Mouse (Mus musculus): ENCODE measurements around the gene Hjurp. TPM values are rescaled to one million over a fixed set of nuclear protein-coding genes. Genes with fewer than 3 reads are reported as not detected.

Gene Hjurp
- polyA plus RNA-seq (2016; fragmentation: Nextera tagmentation; extraction: Ambion mirVana): 209 and 210 TPM in 2 replicates

DNA sequence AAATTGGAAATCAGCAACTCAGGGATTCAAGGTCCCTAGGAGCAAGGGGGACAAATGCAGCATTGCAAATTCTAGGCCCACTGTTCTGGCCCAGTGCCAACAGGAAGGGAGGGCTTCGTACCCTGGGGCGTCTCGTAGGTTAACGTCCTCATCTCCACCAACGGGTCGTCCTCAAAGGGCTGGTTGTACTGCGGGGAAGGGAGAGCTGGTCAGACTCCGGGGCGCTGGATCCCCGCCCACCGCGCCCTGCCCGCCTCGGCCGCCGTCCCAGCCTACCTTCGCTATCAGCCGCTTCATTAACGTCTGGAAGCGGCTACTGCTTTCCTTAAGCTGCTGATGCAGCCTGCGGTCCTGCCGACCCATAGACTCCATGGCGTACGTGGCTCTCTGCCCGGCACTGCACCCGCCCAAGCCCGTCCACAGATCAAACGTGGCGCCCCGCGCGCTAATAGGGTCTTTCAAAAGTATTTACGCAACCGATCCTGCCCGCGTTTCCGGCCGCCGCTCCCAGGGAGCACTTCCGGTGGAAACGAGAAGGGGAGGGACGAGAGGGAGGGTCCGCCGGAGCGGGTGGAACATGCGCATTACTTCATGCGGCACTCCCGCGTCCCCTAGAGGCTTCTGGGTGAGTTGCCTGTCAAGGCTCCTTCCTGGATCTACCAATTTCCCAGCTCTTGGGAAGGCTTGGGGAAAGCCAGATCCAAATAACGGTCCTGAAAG, at the start of gene Hjurp, which contains the start of gene Trpm8:
Gene Hjurp, minus strand, starts transcription at position 536 of the 720 bp plus-strand sequence.
Gene Trpm8, plus strand, starts transcription at position 564 of the 720 bp plus-strand sequence.
- Histone ChIP-seq H3K4me2 (peak within 1 kb of the TSS; percentile 54), H3K4me1 (peaks cover 24% of the 10 kb centered on the region), H3K27ac (peak within 1 kb of the TSS; percentile 80), H3K36me3 (replicated peaks) (peaks cover 38% of the 10 kb centered on the region), H3K9me3 (peaks cover 3% of the 10 kb centered on the region; the same call in 1 of the 2 replicates), H3K9ac (peak within 1 kb of the TSS; percentile 63), H3K27me3 (no peaks in the 10 kb centered on the region), H3K4me3 (replicated peaks) (peak within 1 kb of the TSS; percentile 48)
- ATAC-seq (ENCODE audit: low FRiP score): peak; percentile 96
- WGBS: under 1% methylated on average over 50 of the region's 50 CpGs

DNA sequence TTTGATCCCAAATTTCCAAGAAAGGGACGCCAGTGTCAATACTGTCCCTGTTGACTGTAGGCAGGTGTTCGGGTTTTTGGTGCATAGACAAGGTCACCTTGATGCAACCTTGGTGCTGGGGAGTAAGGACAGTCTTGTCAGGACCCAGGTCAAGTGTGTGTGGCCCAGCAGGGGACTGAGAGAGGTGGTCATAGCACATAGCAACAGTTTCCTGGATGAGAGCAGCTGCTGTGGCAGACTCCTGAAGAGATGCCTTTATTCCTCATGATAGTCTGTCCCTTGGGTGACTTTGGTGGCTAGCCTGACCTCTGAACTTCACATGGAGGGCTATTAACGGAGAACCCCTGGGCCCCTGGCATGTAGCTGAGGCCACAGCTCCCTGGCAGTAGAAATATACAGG, 45.7 kb upstream of the Hjurp start:
- no peaks in the 10 kb centered on the region for H3K27me3 ChIP-seq
- no peak for ATAC-seq (ENCODE audit: low FRiP score)
- no peaks in the 10 kb centered on the region for H3K36me3 ChIP-seq (replicated peaks)
- H3K4me2 ChIP-seq: no peak overlapping the region
- 90% methylated on average over 3 of the region's 3 CpGs for WGBS
- no peaks in the 10 kb centered on the region for H3K9me3 ChIP-seq
- no peak overlapping the region for H3K27ac ChIP-seq
- no peak overlapping the region for H3K9ac ChIP-seq
- no peaks in the 10 kb centered on the region for H3K4me1 ChIP-seq
- no peak overlapping the region for H3K4me3 ChIP-seq (replicated peaks)

DNA sequence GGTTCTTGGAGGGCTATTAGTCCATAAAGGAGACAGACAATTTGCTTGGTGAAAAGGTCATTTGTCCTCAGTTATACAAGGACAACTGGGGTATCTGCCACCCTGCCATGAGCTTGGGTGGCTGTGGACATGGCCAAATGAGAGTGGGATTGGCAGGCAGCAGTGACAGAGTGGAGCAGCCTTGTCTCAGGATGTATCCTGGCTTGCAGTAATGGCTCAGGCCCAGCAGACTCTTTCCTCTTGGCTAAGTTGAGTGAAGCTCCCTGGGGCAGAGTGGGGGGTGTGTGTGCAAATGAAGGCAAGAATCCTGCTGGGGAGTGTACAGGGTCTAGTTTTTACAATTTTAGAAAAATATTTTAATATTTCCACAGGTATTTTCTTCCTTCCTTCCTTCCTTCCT, 44.7 kb upstream of the Hjurp start:
- Histone ChIP-seq H3K4me3 (replicated peaks) (no peak overlapping the region), H3K9me3 (no peaks in the 10 kb centered on the region), H3K36me3 (replicated peaks) (no peaks in the 10 kb centered on the region), H3K4me1 (no peaks in the 10 kb centered on the region), H3K27ac (no peak overlapping the region), H3K4me2 (no peak overlapping the region), H3K27me3 (no peaks in the 10 kb centered on the region), H3K9ac (no peak overlapping the region)
- no peak for ATAC-seq (ENCODE audit: low FRiP score)

DNA sequence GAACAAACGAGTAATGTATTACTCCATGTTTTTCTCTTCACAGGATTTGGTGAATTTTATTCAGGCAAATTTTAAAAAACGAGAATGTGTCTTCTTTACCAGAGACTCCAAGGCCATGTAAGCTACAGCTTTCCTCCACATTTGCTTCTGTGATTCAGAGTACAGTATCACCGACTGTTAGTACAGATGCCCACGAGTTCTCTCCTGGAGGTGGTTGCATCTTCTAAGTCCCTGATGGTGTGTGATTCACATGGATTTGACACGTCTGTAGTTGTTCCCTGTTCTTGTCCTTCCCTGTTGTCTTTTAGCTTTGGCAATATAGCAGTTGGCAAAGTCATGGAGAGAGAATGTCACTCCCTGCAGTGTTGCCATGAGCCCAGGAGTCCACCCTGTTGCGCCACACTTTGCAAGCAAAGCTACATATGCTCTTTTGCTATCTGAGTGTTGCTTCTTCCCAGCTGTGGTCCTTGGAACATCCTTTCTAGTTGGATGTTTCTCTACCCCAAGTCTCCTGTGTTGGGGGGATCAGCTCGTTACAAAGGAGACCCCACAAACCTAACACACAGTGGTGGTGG, 43.5 kb upstream of the Hjurp start:
- H3K4me2 ChIP-seq: no peak overlapping the region
- no peak overlapping the region for H3K27ac ChIP-seq
- H3K4me3 ChIP-seq (replicated peaks): no peak overlapping the region
- H3K36me3 ChIP-seq (replicated peaks): no peaks in the 10 kb centered on the region
- WGBS: 75% methylated on average over 7 of the region's 7 CpGs
- H3K4me1 ChIP-seq: no peaks in the 10 kb centered on the region
- H3K9me3 ChIP-seq: no peaks in the 10 kb centered on the region
- ATAC-seq (ENCODE audit: low FRiP score): no peak
- no peak overlapping the region for H3K9ac ChIP-seq
- no peaks in the 10 kb centered on the region for H3K27me3 ChIP-seq

- Histone ChIP-seq H3K9ac (no peak overlapping the region), H3K36me3 (replicated peaks) (no peaks in the 10 kb centered on the region), H3K9me3 (no peaks in the 10 kb centered on the region), H3K4me2 (no peak overlapping the region), H3K27me3 (no peaks in the 10 kb centered on the region), H3K4me1 (no peaks in the 10 kb centered on the region), H3K27ac (no peak overlapping the region), H3K4me3 (replicated peaks) (no peak overlapping the region)
- ATAC-seq (ENCODE audit: low FRiP score): no peak
- 75% methylated on average over 6 of the region's 6 CpGs for WGBS
Observed at GRCm38 (mm10) chr1:88318531-88319060, 41.2 kb upstream of the Hjurp start.

- WGBS: 84% methylated on average over 1 of the region's 1 CpGs
- Histone ChIP-seq H3K9ac (no peak overlapping the region), H3K27ac (no peak overlapping the region), H3K27me3 (no peaks in the 10 kb centered on the region), H3K36me3 (replicated peaks) (no peaks in the 10 kb centered on the region), H3K9me3 (no peaks in the 10 kb centered on the region), H3K4me1 (no peaks in the 10 kb centered on the region), H3K4me2 (no peak overlapping the region), H3K4me3 (replicated peaks) (no peak overlapping the region)
- no peak for ATAC-seq (ENCODE audit: low FRiP score)
Observed at GRCm38 (mm10) chr1:88317279-88317678, 39.8 kb upstream of the Hjurp start.

DNA sequence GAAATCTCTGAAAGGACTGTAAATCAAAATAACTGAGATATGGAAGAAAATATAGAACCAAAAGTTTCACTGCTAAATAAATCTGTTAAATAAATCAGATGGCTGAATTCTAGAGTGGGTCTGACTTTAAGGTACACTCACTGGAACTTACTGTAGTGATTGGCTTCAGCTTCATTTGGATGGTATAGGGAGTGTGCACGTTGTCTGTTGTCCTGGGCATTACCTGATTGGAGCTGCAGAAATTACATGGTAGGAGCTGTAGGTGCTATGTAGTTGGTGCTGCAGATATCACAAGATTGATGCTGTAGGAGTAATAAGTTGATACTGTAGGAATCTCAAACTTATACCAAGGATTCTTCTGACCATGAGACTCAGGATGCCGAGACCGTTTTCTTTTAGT, 32.9 kb upstream of the Hjurp start:
- Histone ChIP-seq H3K36me3 (replicated peaks) (no peaks in the 10 kb centered on the region), H3K9ac (no peak overlapping the region), H3K4me3 (replicated peaks) (no peak overlapping the region), H3K4me2 (no peak overlapping the region), H3K27me3 (no peaks in the 10 kb centered on the region), H3K9me3 (peaks cover 52% of the 10 kb centered on the region), H3K4me1 (no peaks in the 10 kb centered on the region), H3K27ac (no peak overlapping the region)
- ATAC-seq (ENCODE audit: low FRiP score): peak; percentile 37; the same call in 1 of the 2 replicates
- 71% methylated on average over 3 of the region's 3 CpGs for WGBS

- peak; percentile 2; the same call in 1 of the 2 replicates for ATAC-seq (ENCODE audit: low FRiP score)
Observed at GRCm38 (mm10) chr1:88309905-88310304, 32.5 kb upstream of the Hjurp start.

DNA sequence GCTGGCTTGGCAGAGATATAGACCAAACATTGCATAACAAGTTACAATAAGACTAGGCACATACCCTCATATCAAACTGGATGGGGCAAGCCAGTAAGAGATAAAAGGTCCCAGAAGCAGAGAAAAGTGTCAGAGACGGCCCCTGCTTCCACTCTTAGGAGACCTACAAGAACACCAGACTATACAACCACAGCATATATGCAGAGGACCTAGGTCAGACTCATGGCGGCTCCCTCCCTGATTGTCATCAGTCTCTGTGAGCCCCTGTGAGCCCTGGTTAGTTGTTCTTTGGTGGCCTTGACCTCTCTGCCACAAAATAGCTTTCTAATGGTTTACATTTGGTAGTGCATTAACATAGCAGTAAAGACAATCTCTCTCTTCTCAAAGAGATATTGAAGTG, 31.6 kb upstream of the Hjurp start:
- H3K4me3 ChIP-seq (replicated peaks): no peak overlapping the region
- H3K27me3 ChIP-seq: no peaks in the 10 kb centered on the region
- no peak overlapping the region for H3K4me2 ChIP-seq
- H3K4me1 ChIP-seq: no peaks in the 10 kb centered on the region
- H3K36me3 ChIP-seq (replicated peaks): no peaks in the 10 kb centered on the region
- peaks cover 64% of the 10 kb centered on the region for H3K9me3 ChIP-seq
- no peak overlapping the region for H3K27ac ChIP-seq
- no peak overlapping the region for H3K9ac ChIP-seq
- WGBS: 44% methylated on average over 2 of the region's 2 CpGs
- ATAC-seq (ENCODE audit: low FRiP score): no peak

More at GRCm38 (mm10) chr1:88309905-88310304, 32.5 kb upstream of the Hjurp start:
- no peak overlapping the region for H3K9ac ChIP-seq
- H3K4me1 ChIP-seq: no peaks in the 10 kb centered on the region
- no peaks in the 10 kb centered on the region for H3K27me3 ChIP-seq
- no peak overlapping the region for H3K4me3 ChIP-seq (replicated peaks)
- H3K9me3 ChIP-seq: peaks cover 56% of the 10 kb centered on the region
- H3K27ac ChIP-seq: no peak overlapping the region
- no peaks in the 10 kb centered on the region for H3K36me3 ChIP-seq (replicated peaks)
- H3K4me2 ChIP-seq: no peak overlapping the region
- WGBS: 53% methylated on average over 3 of the region's 3 CpGs

GRCm38 (mm10) chr1:88307180-88307579, 29.7 kb upstream of the Hjurp start:
- no peak overlapping the region for H3K4me3 ChIP-seq (replicated peaks)
- no peak overlapping the region for H3K9ac ChIP-seq
- H3K4me1 ChIP-seq: no peaks in the 10 kb centered on the region
- H3K9me3 ChIP-seq: peaks cover 79% of the 10 kb centered on the region
- no peaks in the 10 kb centered on the region for H3K27me3 ChIP-seq
- H3K27ac ChIP-seq: no peak overlapping the region
- WGBS: 68% methylated on average over 12 of the region's 12 CpGs
- H3K4me2 ChIP-seq: no peak overlapping the region
- H3K36me3 ChIP-seq (replicated peaks): no peaks in the 10 kb centered on the region
- ATAC-seq (ENCODE audit: low FRiP score): no peak

DNA sequence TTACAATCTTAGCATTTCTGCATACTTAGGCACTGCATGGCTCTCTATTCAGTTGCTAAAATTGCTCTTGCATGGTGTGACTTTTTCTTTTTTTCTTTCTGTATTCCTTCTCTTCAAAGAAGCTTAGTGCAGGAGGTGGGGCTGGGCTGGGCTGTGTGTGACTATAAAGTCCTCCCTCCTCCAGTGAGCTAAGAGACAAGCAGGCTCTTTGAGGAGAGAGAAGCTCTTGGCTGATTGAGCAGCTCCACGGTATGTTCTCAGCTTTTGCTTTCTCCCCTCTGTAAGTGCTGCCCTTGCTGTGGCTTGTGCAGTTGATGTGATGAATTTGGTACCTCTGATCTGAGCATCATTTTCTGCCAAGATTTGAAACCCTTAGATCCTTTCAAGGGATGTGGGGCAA, 29.1 kb upstream of the Hjurp start:
- no peak overlapping the region for H3K27ac ChIP-seq
- ATAC-seq (ENCODE audit: low FRiP score): no peak
- H3K4me2 ChIP-seq: no peak overlapping the region
- H3K36me3 ChIP-seq (replicated peaks): no peaks in the 10 kb centered on the region
- WGBS: 59% methylated on average over 1 of the region's 1 CpGs
- H3K4me1 ChIP-seq: no peaks in the 10 kb centered on the region
- peaks cover 85% of the 10 kb centered on the region for H3K9me3 ChIP-seq
- H3K9ac ChIP-seq: no peak overlapping the region
- no peak overlapping the region for H3K4me3 ChIP-seq (replicated peaks)
- no peaks in the 10 kb centered on the region for H3K27me3 ChIP-seq

GRCm38 (mm10) chr1:88305018-88305795, 27.8 kb upstream of the Hjurp start:
- peaks cover 94% of the 10 kb centered on the region for H3K9me3 ChIP-seq
- no peak for ATAC-seq (ENCODE audit: low FRiP score)
- WGBS: 46% methylated on average over 6 of the region's 6 CpGs

More at GRCm38 (mm10) chr1:88305018-88305795, 27.8 kb upstream of the Hjurp start:
- Histone ChIP-seq H3K27me3 (no peaks in the 10 kb centered on the region), H3K4me2 (no peak overlapping the region), H3K4me1 (no peaks in the 10 kb centered on the region), H3K27ac (no peak overlapping the region), H3K9ac (no peak overlapping the region), H3K36me3 (replicated peaks) (no peaks in the 10 kb centered on the region), H3K4me3 (replicated peaks) (no peak overlapping the region)
